Mouse (Mus musculus): ENCODE measurements at regions not wholly inside any gene's neighbourhood (a gene's known extent, or its start where the extent isn't known, plus 50 kb on each side); places are given as distances from the start of the nearest gene placed in this dataset.

DNA sequence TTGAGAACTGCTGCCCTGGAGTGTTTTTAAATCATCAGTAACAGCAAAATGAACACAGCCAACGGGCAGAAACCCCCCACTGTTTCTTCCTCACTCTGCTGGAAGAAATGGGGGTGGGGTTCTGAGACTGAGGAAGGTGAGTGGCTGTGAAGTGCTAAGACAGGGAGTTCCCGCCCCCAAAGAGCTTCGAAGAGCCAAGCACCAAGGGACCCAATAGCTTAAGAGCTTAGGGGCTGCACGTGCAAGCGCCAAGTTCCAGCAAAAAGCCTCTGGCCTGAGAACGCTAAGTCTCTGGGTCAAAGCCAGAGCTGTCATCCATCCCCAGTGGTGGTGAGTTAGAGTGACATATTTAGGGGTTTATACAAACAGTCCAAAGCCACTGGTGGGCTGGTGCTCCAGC lies 55.1 kb upstream of the Pcbd1 start:
- Histone ChIP-seq H3K27me3 (replicated peaks; ENCODE audit: control insufficient read depth, insufficient read depth, low read length) (no peaks in the 10 kb centered on the region), H3K27ac (ENCODE audit: low read depth, low read length) (no peak overlapping the region), H3K4me1 (ENCODE audit: control insufficient read depth, insufficient read depth, low read depth, low read length) (no peaks in the 10 kb centered on the region), H3K4me3 (ENCODE audit: low read length) (no peak overlapping the region), H3K36me3 (ENCODE audit: control insufficient read depth, insufficient read depth, low read length) (no peaks in the 10 kb centered on the region), H3K9me3 (ENCODE audit: control insufficient read depth, low read length) (no peaks in the 10 kb centered on the region), H3K9ac (ENCODE audit: low read depth, low read length) (no peak overlapping the region), H3K4me2 (ENCODE audit: low read length) (no peak overlapping the region)
- ATAC-seq, result no peak
- WGBS, result 53% methylated on average over 6 of the region's 6 CpGs

DNA sequence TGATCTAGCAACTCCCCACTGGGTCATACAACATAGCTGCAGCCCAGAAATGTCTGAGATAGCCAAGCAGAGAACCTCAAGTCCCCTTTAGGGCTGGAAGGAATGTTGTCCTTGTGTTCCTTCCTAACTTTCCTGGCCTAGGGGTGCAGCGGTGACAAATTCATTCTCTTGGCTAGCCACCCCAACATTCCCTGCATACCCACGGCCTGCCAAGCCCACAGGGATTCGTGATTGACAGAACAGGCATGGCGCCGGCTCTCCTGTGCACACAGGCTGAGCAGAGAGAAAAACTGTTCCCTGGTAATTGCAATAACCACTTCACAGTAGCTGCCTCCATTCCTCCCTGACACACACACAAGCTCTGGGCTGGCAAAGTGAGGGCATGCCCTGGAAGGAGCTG lies 60.5 kb upstream of the Pcbd1 start:
- Histone ChIP-seq H3K9me3 (ENCODE audit: control insufficient read depth, low read length) (no peaks in the 10 kb centered on the region), H3K9ac (ENCODE audit: low read depth, low read length) (no peak overlapping the region), H3K36me3 (ENCODE audit: control insufficient read depth, insufficient read depth, low read length) (no peaks in the 10 kb centered on the region), H3K27me3 (replicated peaks; ENCODE audit: control insufficient read depth, insufficient read depth, low read length) (no peaks in the 10 kb centered on the region), H3K4me2 (ENCODE audit: low read length) (no peak overlapping the region), H3K4me3 (ENCODE audit: low read length) (no peak overlapping the region), H3K27ac (ENCODE audit: low read depth, low read length) (no peak overlapping the region), H3K4me1 (ENCODE audit: control insufficient read depth, insufficient read depth, low read depth, low read length) (no peaks in the 10 kb centered on the region)
- 53% methylated on average over 5 of the region's 5 CpGs for WGBS
- no peak for ATAC-seq

DNA sequence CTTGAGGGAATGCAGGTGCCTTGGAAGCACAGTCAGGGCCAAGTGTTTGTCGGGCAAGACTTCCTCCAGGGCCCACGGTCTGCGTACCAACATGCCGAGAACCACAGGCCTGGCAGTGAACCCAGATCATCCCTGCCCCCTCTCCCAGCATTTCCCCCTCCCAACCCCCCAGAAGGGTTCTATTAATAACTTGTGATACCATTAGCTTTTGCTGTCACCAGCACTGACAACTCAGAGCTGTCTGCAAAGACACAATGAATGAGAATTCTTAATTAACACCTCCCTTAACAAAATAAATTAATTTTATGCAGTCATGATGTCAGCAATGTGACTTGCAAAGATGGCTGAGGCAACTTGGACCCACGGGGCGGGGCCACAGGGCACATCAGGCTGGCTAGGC lies 61.9 kb upstream of the Pcbd1 start:
- H3K27me3 ChIP-seq (replicated peaks; ENCODE audit: control insufficient read depth, insufficient read depth, low read length), result no peaks in the 10 kb centered on the region
- WGBS, result 77% methylated on average over 6 of the region's 6 CpGs

DNA sequence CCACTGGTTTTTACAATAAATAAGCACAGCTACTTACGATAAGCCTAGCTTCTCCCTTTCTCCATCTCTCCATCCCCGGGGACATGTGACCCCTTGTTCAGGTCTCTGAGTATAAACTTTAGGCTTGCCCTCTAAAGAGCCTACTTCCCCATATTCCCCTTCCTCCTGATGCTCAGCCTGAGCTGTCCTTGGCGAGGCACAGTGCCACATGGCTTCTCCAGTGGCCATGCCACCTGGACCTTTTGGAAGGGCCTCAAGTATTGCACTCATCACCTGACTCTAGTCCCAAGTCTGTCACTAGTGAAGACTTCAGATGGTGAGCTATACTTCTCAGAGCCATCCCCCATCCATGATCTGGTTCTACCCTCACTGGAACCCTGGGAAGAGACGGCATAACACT lies 64.1 kb upstream of the Pcbd1 start:
- ATAC-seq, result no peak
- WGBS, result 92% methylated on average over 4 of the region's 4 CpGs
- no peaks in the 10 kb centered on the region for H3K9me3 ChIP-seq (ENCODE audit: control insufficient read depth, low read length)

More for the DNA sequence above, 61.9 kb upstream of the Pcbd1 start:
- Histone ChIP-seq H3K4me1 (ENCODE audit: control insufficient read depth, insufficient read depth, low read depth, low read length) (no peaks in the 10 kb centered on the region), H3K4me3 (ENCODE audit: low read length) (no peak overlapping the region), H3K27ac (ENCODE audit: low read depth, low read length) (no peak overlapping the region), H3K9me3 (ENCODE audit: control insufficient read depth, low read length) (no peaks in the 10 kb centered on the region), H3K36me3 (ENCODE audit: control insufficient read depth, insufficient read depth, low read length) (no peaks in the 10 kb centered on the region), H3K4me2 (ENCODE audit: low read length) (no peak overlapping the region), H3K9ac (ENCODE audit: low read depth, low read length) (no peak overlapping the region)
- no peak for ATAC-seq

DNA sequence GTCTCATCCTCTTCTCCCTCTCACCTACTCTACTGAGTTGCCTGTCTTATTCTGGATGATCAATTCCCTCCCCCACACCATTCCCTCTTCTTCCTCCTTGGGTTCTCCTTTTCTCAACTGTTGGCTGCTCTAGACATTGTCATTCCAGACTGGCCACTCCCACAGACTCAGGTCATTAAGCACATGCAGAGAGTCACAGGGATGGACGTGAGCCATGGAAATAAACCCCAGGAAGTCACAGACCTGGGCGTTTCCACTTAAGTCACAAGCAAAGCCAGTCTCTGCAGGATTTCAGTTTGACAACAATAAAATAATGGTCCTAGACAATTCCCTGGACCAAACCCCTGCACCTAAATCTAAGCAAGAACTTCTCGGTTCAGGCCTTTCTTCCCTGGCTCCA lies 65.0 kb upstream of the Pcbd1 start:
- H3K4me1 ChIP-seq (ENCODE audit: control insufficient read depth, insufficient read depth, low read depth, low read length), result no peaks in the 10 kb centered on the region
- 34% methylated on average over 3 of the region's 3 CpGs for WGBS
- no peaks in the 10 kb centered on the region for H3K36me3 ChIP-seq (ENCODE audit: control insufficient read depth, insufficient read depth, low read length)
- no peak overlapping the region for H3K27ac ChIP-seq (ENCODE audit: low read depth, low read length)
- no peak for ATAC-seq
- no peak overlapping the region for H3K4me3 ChIP-seq (ENCODE audit: low read length)
- H3K9me3 ChIP-seq (ENCODE audit: control insufficient read depth, low read length), result no peaks in the 10 kb centered on the region
- H3K4me2 ChIP-seq (ENCODE audit: low read length), result no peak overlapping the region
- H3K9ac ChIP-seq (ENCODE audit: low read depth, low read length), result no peak overlapping the region
- H3K27me3 ChIP-seq (replicated peaks; ENCODE audit: control insufficient read depth, insufficient read depth, low read length), result no peaks in the 10 kb centered on the region

More for the DNA sequence above, 64.1 kb upstream of the Pcbd1 start:
- no peaks in the 10 kb centered on the region for H3K36me3 ChIP-seq (ENCODE audit: control insufficient read depth, insufficient read depth, low read length)
- H3K9ac ChIP-seq (ENCODE audit: low read depth, low read length), result no peak overlapping the region
- no peaks in the 10 kb centered on the region for H3K27me3 ChIP-seq (replicated peaks; ENCODE audit: control insufficient read depth, insufficient read depth, low read length)
- H3K4me3 ChIP-seq (ENCODE audit: low read length), result no peak overlapping the region
- H3K27ac ChIP-seq (ENCODE audit: low read depth, low read length), result no peak overlapping the region
- H3K4me1 ChIP-seq (ENCODE audit: control insufficient read depth, insufficient read depth, low read depth, low read length), result no peaks in the 10 kb centered on the region
- no peak overlapping the region for H3K4me2 ChIP-seq (ENCODE audit: low read length)

GRCm38 (mm10) chr10:61023431-61023830 lies 65.7 kb upstream of the Pcbd1 start:
- Histone ChIP-seq H3K27me3 (replicated peaks; ENCODE audit: control insufficient read depth, insufficient read depth, low read length) (no peaks in the 10 kb centered on the region), H3K9ac (ENCODE audit: low read depth, low read length) (no peak overlapping the region), H3K27ac (ENCODE audit: low read depth, low read length) (no peak overlapping the region), H3K4me3 (ENCODE audit: low read length) (no peak overlapping the region), H3K4me2 (ENCODE audit: low read length) (no peak overlapping the region), H3K9me3 (ENCODE audit: control insufficient read depth, low read length) (no peaks in the 10 kb centered on the region), H3K4me1 (ENCODE audit: control insufficient read depth, insufficient read depth, low read depth, low read length) (no peaks in the 10 kb centered on the region), H3K36me3 (ENCODE audit: control insufficient read depth, insufficient read depth, low read length) (no peaks in the 10 kb centered on the region)
- WGBS, result 49% methylated on average over 7 of the region's 7 CpGs
- no peak for ATAC-seq

DNA sequence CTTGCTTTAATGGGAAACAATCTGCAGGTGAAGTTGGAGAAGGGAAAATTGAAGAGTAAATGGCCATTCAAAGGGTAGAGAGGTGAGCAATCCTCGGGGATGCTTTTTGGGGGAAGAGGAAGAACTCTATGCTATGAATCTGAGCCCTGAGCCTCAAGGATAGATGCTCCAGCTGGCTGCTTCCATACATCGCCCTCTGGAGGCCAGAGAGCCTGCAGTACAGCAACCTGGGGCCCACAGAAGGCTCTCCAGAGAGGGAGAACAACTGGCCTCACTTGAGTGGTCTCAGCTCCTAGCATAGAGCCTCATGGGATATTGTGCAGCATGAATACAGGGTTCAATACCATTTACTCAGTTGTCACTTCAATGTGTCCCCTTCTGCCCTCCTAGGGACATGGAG lies 69.6 kb upstream of the Pcbd1 start:
- no peaks in the 10 kb centered on the region for H3K9me3 ChIP-seq (ENCODE audit: control insufficient read depth, low read length)
- no peak overlapping the region for H3K9ac ChIP-seq (ENCODE audit: low read depth, low read length)
- 29% methylated on average over 2 of the region's 2 CpGs for WGBS
- no peaks in the 10 kb centered on the region for H3K27me3 ChIP-seq (replicated peaks; ENCODE audit: control insufficient read depth, insufficient read depth, low read length)
- no peak overlapping the region for H3K27ac ChIP-seq (ENCODE audit: low read depth, low read length)
- no peaks in the 10 kb centered on the region for H3K36me3 ChIP-seq (ENCODE audit: control insufficient read depth, insufficient read depth, low read length)
- H3K4me2 ChIP-seq (ENCODE audit: low read length), result no peak overlapping the region
- H3K4me1 ChIP-seq (ENCODE audit: control insufficient read depth, insufficient read depth, low read depth, low read length), result no peaks in the 10 kb centered on the region
- ATAC-seq, result no peak
- no peak overlapping the region for H3K4me3 ChIP-seq (ENCODE audit: low read length)

DNA sequence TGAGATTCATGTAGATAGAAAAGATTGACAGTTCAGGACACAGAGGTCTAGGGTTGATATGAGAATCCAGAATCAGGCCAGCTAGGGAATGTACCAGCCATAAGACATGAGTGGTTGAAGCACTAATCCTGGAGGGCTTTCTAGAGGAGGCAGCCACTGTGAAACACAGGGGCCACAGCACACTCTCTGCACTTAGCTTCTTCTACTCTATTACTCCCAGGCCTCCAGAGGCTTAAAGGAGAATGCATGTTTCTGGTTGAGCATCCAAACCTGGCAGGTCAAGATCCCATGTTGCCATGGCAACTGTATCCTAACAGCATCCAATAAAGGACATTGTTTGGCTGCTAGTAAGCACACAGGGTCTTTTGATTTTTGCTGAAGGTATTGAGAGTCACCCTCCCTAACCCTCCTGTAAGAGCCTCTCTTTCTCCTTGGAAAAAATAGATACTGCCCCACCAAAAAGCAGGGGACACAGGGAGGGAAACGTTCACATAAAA lies 76.9 kb upstream of the Pcbd1 start:
- 44% methylated on average over 1 of the region's 1 CpGs for WGBS
- no peak overlapping the region for H3K27ac ChIP-seq (ENCODE audit: low read depth, low read length)
- 0 out of 2 replicates have a peak, but pooled peaks have one; percentile 15 for ATAC-seq

GRCm38 (mm10) chr10:61010697-61011096 lies 78.4 kb upstream of the Pcbd1 start:
- H3K4me1 ChIP-seq (ENCODE audit: control insufficient read depth, insufficient read depth, low read depth, low read length), result peaks cover 3% of the 10 kb centered on the region; the same call in 1 of the 2 replicates
- 52% methylated on average over 4 of the region's 4 CpGs for WGBS
- 0 out of 2 replicates have a peak, but pooled peaks have one; percentile 44 for ATAC-seq
- no peaks in the 10 kb centered on the region for H3K27me3 ChIP-seq (replicated peaks; ENCODE audit: control insufficient read depth, insufficient read depth, low read length)
- no peak overlapping the region for H3K4me2 ChIP-seq (ENCODE audit: low read length)
- H3K9me3 ChIP-seq (ENCODE audit: control insufficient read depth, low read length), result no peaks in the 10 kb centered on the region
- H3K4me3 ChIP-seq (ENCODE audit: low read length), result no peak overlapping the region
- H3K27ac ChIP-seq (ENCODE audit: low read depth, low read length), result no peak overlapping the region
- no peaks in the 10 kb centered on the region for H3K36me3 ChIP-seq (ENCODE audit: control insufficient read depth, insufficient read depth, low read length)
- H3K9ac ChIP-seq (ENCODE audit: low read depth, low read length), result no peak overlapping the region

More for the DNA sequence above, 76.9 kb upstream of the Pcbd1 start:
- no peak overlapping the region for H3K9ac ChIP-seq (ENCODE audit: low read depth, low read length)
- no peak overlapping the region for H3K4me2 ChIP-seq (ENCODE audit: low read length)
- H3K4me1 ChIP-seq (ENCODE audit: control insufficient read depth, insufficient read depth, low read depth, low read length), result peaks cover 3% of the 10 kb centered on the region; the same call in 1 of the 2 replicates
- H3K36me3 ChIP-seq (ENCODE audit: control insufficient read depth, insufficient read depth, low read length), result no peaks in the 10 kb centered on the region
- H3K4me3 ChIP-seq (ENCODE audit: low read length), result no peak overlapping the region
- no peaks in the 10 kb centered on the region for H3K9me3 ChIP-seq (ENCODE audit: control insufficient read depth, low read length)
- no peaks in the 10 kb centered on the region for H3K27me3 ChIP-seq (replicated peaks; ENCODE audit: control insufficient read depth, insufficient read depth, low read length)

DNA sequence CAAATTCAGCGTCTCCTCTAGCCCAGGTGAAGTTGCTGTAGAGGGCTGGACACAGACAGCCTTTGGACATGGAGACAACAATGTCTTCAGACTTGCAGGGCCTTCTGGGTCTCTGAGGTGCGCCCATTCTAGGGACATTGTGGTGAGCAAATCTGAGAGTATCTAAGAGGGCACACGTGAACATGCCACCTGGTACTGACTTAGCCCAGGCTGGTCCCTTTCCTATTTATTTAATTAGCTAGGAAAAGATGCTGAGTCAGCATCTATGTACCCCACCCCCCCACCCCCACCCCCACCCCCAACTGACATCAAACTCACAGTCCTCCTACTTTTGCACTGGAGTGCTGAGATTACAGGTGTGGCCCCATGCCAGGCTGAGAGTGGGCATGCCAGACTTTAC lies 81.7 kb upstream of the Pcbd1 start:
- Histone ChIP-seq H3K9me3 (ENCODE audit: control insufficient read depth, low read length) (no peaks in the 10 kb centered on the region), H3K4me3 (ENCODE audit: low read length) (no peak overlapping the region), H3K27me3 (replicated peaks; ENCODE audit: control insufficient read depth, insufficient read depth, low read length) (no peaks in the 10 kb centered on the region), H3K4me1 (ENCODE audit: control insufficient read depth, insufficient read depth, low read depth, low read length) (peaks cover 3% of the 10 kb centered on the region; the same call in 1 of the 2 replicates), H3K9ac (ENCODE audit: low read depth, low read length) (no peak overlapping the region), H3K27ac (ENCODE audit: low read depth, low read length) (no peak overlapping the region), H3K4me2 (ENCODE audit: low read length) (no peak overlapping the region), H3K36me3 (ENCODE audit: control insufficient read depth, insufficient read depth, low read length) (no peaks in the 10 kb centered on the region)
- WGBS, result 91% methylated on average over 3 of the region's 3 CpGs
- no peak for ATAC-seq
